Mouse (Mus musculus) spleen, postnatal 10 days (tissue): ENCODE data around the gene Zfp599.
"Not testable (repeated sequence)": the region's sequence is repeated elsewhere in the genome, so short reads cannot be mapped to it uniquely, and the experiment has no call there.

Experiments
- DNase-seq, 2 experiments: peaks; one replicate each; pipeline ENCODE4 v3.0.0; 2021 to 2022; ENCODE audit warnings: low spot score in 2 of 2

Zfp599 gene

DNA sequence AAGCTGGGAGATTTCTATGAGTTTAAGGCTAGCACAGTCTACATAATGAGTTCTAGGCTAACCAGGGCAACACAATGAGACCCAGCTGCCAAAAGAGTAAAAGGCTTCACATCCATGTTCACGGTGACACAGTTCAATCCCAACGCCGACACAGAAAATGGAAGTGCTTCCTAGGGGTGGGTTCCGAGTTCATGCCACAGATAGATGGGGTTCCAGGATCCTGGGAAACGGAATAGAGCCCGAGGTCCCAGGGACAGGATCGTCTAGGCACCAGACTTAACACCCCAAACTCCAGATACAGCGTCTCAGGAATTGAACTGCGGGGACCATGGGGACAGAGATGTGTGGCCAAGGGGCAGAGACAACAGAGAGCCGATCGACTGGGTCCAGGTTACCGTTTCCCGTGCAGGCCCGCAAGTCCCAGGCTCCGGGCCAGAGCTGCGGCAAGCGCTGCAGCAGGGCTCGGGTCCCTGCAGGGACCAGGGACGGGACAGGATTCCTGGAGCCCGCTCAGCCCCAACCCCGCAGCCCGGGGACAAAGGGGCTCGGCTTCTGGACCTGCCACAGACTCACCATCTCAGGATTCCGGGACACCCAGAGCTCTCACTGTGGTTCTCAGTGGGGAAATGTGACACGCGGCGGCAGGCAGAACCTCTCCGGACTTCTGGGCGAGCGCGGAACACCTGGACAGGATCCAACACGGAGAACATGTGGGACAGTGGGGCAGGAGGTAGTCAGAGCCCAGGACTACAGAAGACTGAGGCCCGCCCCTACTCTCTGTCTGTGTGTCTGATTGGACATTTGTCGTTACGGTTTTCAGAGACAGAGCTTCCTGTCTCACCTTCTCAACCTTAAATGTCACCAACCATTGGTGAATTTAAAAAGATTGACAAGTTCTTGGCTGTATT lies at the start of gene Zfp599:
TSS of gene Zfp599 (minus strand) at position 712 of the 908 bp plus-strand sequence.
- DNase-seq, result peak; percentile 56 to 66

DNA sequence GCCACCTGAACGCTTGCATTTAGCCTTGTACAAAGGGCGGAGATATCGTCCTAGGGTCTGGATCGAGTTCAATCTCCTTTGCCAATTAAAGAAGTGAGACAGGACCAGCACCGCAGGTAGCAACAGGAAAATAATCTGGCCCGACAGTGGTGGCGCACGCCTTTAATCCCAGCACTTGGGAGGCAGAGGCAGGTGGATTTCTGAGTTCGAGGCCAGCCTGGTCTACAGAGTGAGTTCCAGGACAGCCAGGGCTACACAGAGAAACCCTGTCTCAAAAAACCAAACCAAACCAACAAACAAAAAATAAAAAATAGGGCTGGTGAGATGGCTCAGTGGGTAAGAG lies 48.2 kb upstream of the Zfp599 start:
- DNase-seq, result not testable (repeated sequence)

DNA sequence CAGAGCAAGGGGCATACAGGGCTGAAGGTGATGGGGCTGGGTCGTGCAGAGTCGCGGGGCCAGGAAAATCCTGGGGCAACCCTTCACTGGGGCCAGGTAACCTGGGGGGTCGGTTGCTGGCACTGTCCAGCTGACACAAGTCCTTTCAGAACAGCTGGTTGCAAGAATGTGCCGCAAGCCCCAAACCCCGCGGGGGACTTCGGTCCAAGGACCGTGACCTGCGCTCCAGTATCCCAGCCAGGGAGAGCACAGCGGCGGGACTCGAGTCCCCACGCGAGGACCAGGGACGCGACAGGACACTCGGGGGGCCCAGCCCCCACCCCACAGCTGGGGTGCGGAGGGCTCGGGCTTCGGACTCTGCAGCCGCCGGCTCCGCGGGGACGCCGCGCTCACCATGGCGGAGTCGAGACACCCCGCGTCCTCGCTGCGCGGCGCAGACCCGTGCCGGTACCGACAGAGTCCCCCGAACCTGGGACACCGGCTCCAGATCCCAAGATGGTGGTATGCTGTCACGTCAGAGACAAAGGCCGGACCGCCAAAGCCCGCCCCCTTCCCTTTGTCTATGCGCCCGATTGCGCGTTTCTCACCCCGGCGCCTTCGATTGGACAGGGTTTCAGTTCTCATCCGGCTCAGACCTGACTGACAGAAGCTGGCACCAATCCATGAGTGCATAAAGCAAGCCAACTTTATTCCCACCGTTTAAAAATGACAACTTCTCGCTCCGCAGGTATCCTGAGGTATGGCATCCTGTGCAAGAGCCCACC lies 47.6 kb upstream of the Zfp599 start, which contains the start of gene Zfp810:
TSS of gene Zfp810 (minus strand) at position 493 of the 764 bp plus-strand sequence.
- peak; percentile 63 to 90 for DNase-seq

DNA sequence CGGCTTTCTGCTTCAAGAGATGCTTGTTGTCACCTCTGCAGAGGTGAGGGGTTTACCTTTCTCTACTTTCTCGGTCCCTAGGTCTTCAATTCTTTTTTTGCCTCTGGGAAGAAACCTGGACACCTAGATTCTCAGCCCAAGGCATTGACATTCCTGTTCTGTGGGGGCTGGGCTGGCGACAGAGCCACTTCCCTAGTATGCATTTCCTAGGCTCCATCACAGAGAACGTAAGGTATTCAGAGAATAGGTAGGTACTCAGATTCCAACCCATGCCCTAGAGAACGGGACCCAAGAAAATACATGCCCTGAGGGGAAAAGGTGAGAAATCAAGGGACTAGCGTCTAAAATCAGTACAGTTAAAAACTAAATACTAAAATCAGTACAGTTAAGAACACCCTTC lies 47.0 kb upstream of the Zfp599 start:
- DNase-seq, result no peak

DNA sequence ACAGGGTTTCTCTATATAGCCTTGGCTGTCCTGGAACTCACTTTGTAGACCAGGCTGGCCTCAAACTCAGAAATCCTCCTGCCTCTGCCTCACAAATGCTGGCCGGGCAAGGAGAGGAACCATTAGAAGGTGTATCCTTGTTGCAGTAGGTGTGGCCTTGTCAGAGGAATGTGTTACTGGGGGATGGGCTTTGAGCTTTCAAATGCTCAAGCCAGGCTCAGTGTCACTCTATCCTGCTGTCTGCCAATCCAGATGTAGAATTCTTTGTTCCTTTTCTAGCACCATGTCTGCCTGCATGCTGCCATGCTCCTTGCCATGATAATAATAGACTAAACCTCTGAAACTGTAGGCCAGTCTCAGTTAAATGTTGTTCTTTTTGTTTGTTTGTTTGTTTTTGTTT lies 42.5 kb upstream of the Zfp599 start:
- DNase-seq, result no peak

DNA sequence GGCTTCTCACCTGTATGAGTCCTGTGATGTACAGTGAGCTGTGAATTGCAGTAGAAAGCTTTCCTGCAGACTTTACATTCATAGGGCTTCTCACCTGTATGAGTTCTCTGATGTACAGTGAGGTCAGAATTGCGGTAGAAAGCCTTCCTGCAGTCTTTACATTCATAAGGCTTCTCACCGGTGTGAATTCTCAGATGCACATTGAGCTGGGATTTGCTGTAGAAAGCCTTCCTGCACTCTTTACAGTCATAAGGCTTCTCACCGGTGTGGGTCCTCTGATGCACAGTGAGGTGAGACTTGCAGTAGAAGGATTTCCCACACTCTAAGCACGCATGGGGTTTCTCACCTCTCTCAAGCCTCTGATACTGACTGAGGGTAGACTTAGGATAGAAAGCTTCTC lies 19.0 kb upstream of the Zfp599 start:
- DNase-seq, result no peak

DNA sequence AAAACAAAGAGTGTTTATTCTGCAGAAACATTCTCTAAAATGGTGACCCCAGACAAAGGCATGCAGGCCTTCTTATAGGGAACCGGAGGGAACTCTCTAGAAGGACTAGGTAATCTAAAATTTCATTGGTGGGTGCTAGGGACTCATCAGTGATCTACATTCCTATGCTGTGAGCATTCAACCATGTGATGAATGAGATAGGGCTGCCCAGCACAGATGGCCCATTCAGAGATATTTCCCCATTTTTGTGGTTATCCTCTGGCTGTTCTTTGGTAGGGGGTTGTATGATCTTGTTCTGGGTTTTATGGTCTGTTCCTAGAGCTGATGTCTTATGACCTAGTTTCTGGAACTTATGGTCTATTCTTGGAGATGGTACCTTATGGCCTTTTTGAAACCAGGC lies 9.2 kb upstream of the Zfp599 start:
- no peak for DNase-seq

DNA sequence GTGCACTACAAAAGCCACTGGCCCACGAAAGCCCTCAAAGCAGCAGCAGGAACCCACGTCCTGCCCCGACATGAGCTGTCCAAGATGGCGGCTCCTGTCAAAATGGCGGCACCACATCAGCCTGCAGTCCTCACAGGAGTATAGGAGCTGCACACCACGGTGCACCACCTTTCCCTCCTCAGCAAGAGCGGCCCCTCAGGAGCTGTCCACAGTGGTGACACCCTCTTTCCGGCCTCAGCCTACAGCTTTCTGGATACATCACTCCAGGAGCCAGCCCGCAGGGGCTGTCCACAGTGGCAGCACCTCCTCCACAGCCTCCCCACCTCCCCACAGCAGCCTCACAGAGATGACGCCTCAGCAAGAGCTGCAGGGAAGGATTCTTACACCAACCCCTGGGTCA lies 2.9 kb upstream of the Zfp599 start:
- no peak for DNase-seq

DNA sequence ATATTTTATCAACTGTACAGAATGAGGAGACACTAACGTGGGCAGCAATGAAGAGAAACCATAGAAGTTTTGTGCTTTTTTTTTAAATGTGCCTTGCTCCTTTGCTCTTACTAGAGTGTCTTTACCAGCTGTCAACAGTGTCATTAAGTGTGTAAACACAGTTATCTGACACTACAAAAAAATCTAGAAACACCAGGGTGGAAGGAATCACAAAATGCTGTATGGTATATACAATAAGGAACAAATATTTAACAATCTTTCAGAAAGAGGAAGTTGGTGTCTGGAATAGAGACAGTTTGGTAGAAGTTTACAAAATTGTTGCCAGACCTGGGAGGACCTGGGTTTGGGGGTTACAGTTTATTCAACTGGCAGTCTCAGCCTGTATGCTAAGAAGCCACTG lies 1.9 kb upstream of the Zfp599 start:
- DNase-seq, result no peak

DNA sequence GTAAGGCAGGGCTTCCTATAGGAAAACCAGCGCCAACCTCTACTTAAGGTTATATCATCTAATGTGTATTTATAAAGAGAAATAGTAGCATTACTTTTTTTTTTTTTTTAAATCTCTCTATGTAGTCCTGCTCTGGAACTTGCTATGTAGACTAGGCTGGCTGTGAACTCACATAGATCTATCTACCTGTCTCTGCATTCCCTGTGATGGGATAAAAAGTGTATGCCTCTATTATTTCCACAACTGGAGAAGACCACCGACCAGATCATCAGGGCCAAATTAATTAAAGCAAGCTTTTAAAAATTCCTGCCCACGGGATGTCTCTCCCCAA lies 362 bp upstream of the Zfp599 start:
- DNase-seq, result no peak

DNA sequence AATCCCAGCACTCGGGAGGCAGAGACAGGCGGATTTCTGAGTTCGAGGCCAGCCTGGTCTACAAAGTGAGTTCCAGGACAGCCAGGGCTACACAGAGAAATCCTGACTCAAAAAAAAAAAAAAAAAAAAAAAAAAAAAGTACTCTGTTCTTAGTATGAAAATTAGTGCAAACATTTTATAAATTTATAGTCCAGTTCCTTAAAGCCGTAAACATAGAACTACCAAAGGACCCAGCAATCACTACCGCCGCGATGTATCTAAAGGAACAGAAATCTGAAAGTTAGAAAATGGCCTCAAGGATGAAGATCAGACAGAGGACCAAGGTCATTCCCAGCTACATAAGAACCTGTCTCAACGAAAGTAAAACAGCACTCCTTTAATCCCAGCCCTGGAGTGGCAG lies 911 bp downstream of the Zfp599 start:
- no peak for DNase-seq

DNA sequence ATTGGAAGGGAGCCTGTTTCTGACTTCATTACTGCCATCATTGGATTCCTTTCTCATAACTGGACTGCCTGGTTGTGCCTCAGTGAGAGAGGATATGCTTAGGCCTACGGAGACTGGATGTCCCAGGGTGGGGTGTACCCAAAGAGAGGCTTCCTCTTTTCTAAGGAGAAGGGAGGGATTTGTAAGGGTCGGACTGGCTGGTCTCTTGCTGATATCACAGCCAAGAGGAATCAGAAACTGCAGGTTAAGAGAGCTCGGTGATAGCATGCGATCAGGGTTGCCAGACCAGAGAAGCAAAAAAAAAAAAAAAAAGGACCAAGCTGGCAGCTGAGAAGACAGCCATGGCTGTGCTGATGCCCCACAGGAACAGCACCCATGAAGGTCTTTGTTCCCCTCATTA lies 3.1 kb downstream of the Zfp599 start:
- no peak for DNase-seq

DNA sequence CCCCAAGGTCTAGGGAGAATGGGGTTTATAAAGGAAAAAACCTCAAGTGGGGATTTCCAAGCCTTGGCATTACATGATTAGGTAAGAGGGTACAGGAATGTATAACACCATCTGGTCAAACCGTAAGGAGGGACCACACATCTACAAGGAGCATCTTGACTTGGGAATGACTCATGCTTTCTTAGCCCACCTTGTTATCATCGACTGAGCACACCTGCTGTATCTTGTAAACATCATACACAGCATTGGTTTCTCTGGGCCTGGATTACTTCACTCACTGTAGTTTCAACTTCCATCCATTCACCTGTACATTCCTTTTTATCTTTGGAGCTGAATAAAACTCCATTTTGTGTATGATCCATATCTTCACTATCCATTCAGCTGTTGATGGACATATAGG lies 15.5 kb downstream of the Zfp599 start:
- DNase-seq, result no peak

DNA sequence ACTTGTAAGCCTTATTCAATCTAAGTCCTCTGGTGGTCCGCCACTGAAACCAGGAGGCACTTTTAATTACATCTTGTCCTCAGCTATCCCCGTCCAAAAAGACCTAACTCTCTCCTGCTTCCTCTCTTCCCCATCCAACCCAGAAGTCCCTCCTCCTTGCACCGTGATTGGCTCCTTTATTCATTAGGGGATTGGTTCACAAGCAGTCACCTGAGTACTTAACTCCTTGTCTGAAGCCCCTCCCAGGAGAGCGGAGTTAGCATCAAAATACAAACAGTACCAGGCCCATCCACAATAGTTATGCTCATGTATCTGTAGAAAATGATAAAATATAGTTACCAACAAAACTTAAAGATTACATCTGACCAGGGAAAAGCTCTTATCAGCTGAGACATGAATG lies 19.7 kb downstream of the Zfp599 start:
- no peak for DNase-seq

DNA sequence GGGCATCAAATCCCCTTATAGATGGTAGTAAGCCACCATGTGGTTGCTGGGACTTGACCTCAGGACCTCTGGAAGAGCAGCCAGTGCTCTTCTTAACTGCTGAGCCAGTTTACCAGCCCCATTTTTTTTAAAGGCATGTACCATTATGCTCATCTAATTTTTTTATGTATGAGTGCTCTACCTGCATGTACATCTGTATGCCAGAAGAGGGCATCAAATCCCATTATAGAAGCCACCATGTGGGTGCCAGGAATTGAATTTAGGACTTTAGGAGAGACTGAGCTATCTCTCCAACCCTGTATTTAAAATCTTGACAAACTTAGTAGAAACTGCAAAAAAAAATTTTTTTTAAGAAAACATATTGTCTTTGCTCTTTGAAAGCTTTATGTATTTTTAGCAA lies 29.1 kb downstream of the Zfp599 start:
- no peak for DNase-seq

DNA sequence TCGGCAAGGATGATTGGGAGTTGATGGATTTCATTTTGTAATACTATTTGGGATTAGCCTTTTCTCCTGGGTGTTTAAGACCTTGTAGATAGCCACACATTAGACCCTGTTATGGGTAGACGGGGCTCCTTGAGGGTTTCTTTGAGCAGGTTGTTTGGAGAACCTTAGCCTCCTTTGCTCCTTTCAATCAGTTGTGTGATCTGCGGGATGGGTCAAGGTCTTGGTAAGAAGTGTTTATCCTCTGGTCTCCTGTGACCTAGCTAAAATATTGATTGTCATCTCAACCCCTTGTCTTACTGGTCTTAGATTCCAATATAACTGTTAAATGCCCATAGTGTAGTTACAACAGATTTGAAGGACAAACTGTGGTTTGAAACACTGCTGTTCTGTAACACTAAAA lies 29.6 kb downstream of the Zfp599 start:
- DNase-seq, result no peak

DNA sequence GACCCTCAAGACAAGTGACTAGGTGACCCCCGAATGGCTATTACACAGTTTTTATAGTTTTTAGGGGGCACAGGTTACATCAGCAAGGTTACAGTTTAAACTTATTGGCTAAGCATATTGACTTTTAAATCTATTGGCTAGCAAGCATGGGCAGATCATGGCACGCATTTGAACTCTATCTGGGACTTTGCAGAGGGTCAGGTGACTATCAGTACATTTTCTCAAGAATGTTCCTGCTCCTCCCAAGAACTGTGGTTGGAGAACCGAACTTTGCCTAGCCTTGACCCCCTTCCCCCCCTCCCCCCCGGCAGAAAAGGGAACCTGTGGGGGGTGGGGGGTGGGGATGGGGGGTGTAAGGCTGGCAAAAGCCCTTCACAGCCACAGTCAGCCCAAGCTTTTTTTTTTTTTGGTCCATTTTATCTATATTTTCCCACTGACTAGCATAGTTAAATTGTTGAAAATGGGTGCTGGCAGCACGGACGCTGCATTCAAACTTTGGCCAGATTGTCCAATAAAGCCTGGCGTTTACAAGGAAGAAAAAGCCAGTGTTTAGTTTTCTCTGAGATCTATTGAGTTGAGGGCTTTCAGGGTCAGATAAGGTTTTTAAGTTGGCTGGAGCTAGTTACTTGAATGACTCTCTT lies 30.2 kb downstream of the Zfp599 start:
- no peak for DNase-seq

DNA sequence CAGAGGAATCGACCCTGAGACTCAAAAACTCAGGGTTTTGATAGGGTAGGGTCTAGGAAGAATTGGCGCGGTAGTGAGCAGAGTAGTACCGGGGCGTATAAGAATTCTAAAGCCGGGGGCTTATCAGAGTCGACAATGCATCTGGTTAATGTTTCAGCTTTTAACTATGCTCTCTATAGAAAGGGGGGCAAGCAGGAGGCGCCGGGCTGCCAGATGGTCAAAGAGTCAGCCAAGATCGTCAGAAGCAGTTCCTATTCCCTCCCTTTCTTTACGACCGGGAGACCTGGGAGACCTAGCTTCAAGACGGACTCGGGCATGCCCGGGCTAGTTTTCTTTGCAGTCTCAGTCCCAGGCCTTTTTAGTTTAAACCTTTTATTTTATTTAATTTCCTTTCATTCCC lies 32.8 kb downstream of the Zfp599 start:
- DNase-seq, result peak in 1 of 2 experiments; percentile 19

DNA sequence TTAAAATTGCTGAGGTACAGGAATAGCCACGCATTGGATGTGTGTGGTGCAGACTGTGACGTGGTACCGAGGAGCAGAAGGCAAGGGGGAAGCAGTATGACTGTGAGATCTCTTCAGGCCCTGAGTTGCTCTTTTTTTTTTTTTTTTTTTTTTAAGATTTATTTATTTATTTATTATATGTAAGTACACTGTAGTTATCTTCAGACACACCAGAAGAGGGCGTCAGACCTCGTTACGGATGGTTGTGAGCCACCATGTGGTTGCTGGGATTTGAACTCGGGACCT lies 33.4 kb downstream of the Zfp599 start:
- not testable (repeated sequence) for DNase-seq

DNA sequence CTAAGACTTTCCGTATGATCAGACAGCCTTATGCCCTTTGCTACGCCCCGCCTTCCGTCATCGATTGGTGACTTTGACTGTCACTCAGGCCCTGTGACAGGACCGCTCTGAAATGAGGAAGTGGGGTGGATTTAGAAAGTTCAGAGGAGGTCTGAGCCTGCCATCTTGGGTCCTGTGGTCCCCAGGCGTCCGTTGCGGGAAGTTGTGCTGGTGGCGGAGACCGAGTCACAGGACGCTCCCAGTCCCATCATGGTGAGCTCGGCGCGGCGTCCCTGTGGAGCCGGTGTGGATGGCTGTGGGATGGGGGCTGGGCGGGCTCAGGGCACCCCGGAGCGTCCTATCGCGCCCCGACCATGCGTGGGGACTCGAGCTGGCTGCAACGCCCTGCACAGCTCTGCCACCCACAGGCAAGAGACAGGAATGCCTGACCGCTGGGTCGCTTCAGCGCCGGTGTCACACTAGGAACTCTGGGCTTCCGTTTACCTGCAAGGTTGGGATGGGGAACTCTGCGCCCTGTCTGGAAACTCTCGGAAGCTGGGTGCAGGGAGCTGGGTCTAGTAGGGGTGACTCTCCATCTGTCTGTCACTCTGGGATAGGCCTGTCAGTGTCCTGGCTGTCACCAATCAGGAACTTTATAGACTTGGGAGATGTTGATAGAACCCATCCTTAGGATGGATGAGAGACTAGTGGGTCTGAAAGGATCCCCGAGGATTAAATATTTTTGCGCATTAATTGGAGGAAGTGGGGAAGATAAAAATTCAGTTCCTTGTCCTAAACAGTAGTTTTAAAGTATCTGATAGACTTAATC lies 33.9 kb downstream of the Zfp599 start, which contains the start of gene Zfp809:
TSS of gene Zfp809 (plus strand) at position 134 of the 808 bp plus-strand sequence.
- peak; percentile 100 for DNase-seq

DNA sequence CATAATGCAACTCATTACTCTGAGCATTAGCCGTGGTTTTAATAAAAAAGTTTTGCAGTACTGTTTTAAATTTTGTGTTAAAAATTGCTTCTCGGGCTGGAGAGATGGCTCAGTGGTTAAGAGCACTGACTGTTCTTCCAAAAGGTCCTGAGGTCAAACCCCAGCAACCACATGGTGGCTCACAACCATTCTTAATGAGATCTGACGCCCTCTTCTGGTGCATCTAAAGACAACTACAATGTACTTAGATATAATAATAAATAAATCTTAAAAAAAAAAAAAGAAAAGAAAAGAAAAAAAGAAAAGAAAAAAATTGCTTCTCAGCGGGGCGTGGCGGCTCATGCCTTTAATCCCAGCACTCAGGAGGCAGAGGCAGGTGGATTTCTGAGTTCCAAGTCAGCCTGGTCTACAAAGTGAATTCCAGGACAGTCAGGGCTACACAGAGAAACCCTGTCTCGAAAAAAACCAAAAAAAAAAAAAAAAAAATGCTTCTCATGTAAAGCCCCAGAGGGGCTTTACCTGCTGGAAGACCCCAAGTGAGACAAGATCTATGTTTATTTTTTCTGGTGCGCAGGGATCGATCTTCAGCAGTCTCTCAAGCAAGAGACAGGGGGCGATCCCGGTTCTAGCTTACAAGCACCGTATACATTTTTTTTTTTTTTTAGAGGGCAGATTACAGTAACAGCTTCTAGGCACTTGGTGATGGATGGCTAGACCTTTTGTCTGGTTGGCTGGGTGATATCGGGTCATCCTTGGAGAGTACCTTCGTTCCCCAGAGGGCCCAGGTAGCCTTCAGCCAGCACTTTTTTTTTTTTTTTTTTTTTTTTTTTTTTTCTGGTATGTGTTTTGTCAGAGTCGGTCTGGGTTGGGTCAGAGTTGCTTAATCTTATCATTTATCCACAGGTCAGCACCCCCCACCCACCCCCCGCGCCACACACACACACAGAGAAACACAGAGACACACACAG lies 34.9 kb downstream of the Zfp599 start:
- DNase-seq, result peak; percentile 27 to 67
